Mouse (Mus musculus) heart, embryonic 15.5 days (tissue): ENCODE measurements around the gene Fbxo9. TPM values are rescaled to one million over a fixed set of nuclear protein-coding genes. Genes with fewer than 3 reads are reported as not detected.
A peak's percentile ranks its signal among the peaks of the same experiment; 100 is the strongest.
"Not testable (repeated sequence)": the region's sequence is repeated elsewhere in the genome, so short reads cannot be mapped to it uniquely, and the experiment has no call there.

Experiments
- ATAC-seq: fragments of 200-750 bp; cut with Nextera tagmentation; replicated peaks from 2 replicates; pipeline ENCODE4 v1.8.0; 2017; ENCODE audit warnings: low read depth, moderate TSS enrichment; ENCODE audit not compliant: insufficient number of reproducible peaks, insufficient read depth, low FRiP score
- H3K27ac ChIP-seq: fragments of 300-500 bp; sonication (generic); 2 replicates; pipeline ENCODE4 v1.5.1; 2015; ENCODE audit warnings: mild to moderate bottlenecking, inconsistent platforms
- H3K27me3 ChIP-seq: fragments of 300-500 bp; sonication (generic); 2 replicates; pipeline ENCODE4 v1.6.1; 2015; ENCODE audit warnings: inconsistent platforms
- H3K36me3 ChIP-seq: fragments of 300-500 bp; sonication (generic); 2 replicates; pipeline ENCODE4 v1.6.1; 2015; ENCODE audit warnings: mild to moderate bottlenecking, inconsistent platforms
- H3K4me1 ChIP-seq: fragments of 300-500 bp; sonication (generic); replicated peaks from 2 replicates; pipeline ENCODE4 v1.6.1; 2015; ENCODE audit warnings: inconsistent platforms
- H3K4me2 ChIP-seq: fragments of 300-500 bp; sonication (generic); 2 replicates; pipeline ENCODE4 v1.6.1; 2015; ENCODE audit warnings: inconsistent platforms, mild to moderate bottlenecking, moderate library complexity
- H3K4me3 ChIP-seq: fragments of 300-500 bp; sonication (generic); 2 replicates; pipeline ENCODE4 v1.5.1; 2015; ENCODE audit warnings: mild to moderate bottlenecking, inconsistent platforms
- H3K9ac ChIP-seq: fragments of 300-500 bp; sonication (generic); 2 replicates; pipeline ENCODE4 v1.6.1; 2015; ENCODE audit warnings: mild to moderate bottlenecking, inconsistent platforms
- H3K9me3 ChIP-seq: fragments of 300-500 bp; sonication (generic); replicated peaks from 2 replicates; pipeline ENCODE4 v1.6.1; 2016; ENCODE audit warnings: inconsistent platforms
- WGBS: fragments of 180-500 bp; shearing (Covaris S2); methylation state at CpG from one replicate; pipeline ENCODE4 v1.1.7; 2015; ENCODE audit warnings: mixed read lengths; 5-methylcytosine and 5-hydroxymethylcytosine counted together
- polyA plus RNA-seq: library from polyadenylated mRNA; unstranded; fragments of >200 nt; fragmentation: Nextera tagmentation; extraction: Ambion mirVana; gene quantifications from 2 replicates; pipeline ENCODE4 v1.2.1, GENCODE M21; 2015

The Fbxo9 gene
- polyA plus RNA-seq, result 42.4 and 48.6 TPM in 2 replicates

GRCm38 (mm10) chr9:78108796-78109239 is at the start of gene Fbxo9, which contains the start of gene Ick:
Gene Fbxo9 (minus strand): TSS chr9:78109065.
Gene Ick (plus strand): TSS chr9:78109192.
- peak within 1 kb of the TSS; percentile 91 for H3K4me3 ChIP-seq
- ATAC-seq, result peak; percentile 89
- 0% methylated on average over 20 of the region's 20 CpGs for WGBS
- H3K9ac ChIP-seq, result peak within 1 kb of the TSS; percentile 91
- peak within 1 kb of the TSS; percentile 83 for H3K4me2 ChIP-seq
- peaks cover 27% of the 10 kb centered on the region for H3K4me1 ChIP-seq
- no peaks in the 10 kb centered on the region for H3K36me3 ChIP-seq
- H3K9me3 ChIP-seq, result no peaks in the 10 kb centered on the region
- H3K27me3 ChIP-seq, result no peaks in the 10 kb centered on the region
- H3K27ac ChIP-seq, result peak within 1 kb of the TSS; percentile 96

GRCm38 (mm10) chr9:78157221-78157620 is 48.4 kb upstream of the Fbxo9 start:
- Histone ChIP-seq H3K27ac (no peak overlapping the region), H3K4me1 (peaks cover 11% of the 10 kb centered on the region), H3K36me3 (peaks cover 62% of the 10 kb centered on the region), H3K9ac (no peak overlapping the region), H3K4me2 (no peak overlapping the region), H3K4me3 (no peak overlapping the region), H3K27me3 (no peaks in the 10 kb centered on the region), H3K9me3 (no peaks in the 10 kb centered on the region)
- WGBS, result 87% methylated on average over 1 of the region's 1 CpGs
- no peak for ATAC-seq

- Histone ChIP-seq H3K36me3 (peaks cover 36% of the 10 kb centered on the region), H3K4me1 (peaks cover 7% of the 10 kb centered on the region), H3K9ac (no peak overlapping the region), H3K27me3 (no peaks in the 10 kb centered on the region), H3K9me3 (no peaks in the 10 kb centered on the region), H3K4me3 (no peak overlapping the region), H3K27ac (peak overlapping the region; percentile 66), H3K4me2 (no peak overlapping the region)
- no peak for ATAC-seq
- WGBS, result 48% methylated on average over 11 of the region's 11 CpGs
Measured at GRCm38 (mm10) chr9:78154211-78154977, 45.5 kb upstream of the Fbxo9 start.

- not testable (repeated sequence) for H3K27ac ChIP-seq, H3K4me3 ChIP-seq, H3K9ac ChIP-seq, H3K27me3 ChIP-seq, H3K4me2 ChIP-seq, H3K9me3 ChIP-seq, ATAC-seq
- peaks cover 19% of the 10 kb centered on the region; the same call in 1 of the 2 replicates for H3K36me3 ChIP-seq
- peaks cover 13% of the 10 kb centered on the region for H3K4me1 ChIP-seq
- 95% methylated on average over 2 of the region's 2 CpGs for WGBS
Measured at GRCm38 (mm10) chr9:78149770-78150169, 40.9 kb upstream of the Fbxo9 start.

GRCm38 (mm10) chr9:78148149-78148548 is 39.3 kb upstream of the Fbxo9 start:
- no peaks in the 10 kb centered on the region for H3K27me3 ChIP-seq
- no peak for ATAC-seq
- no peak overlapping the region for H3K4me3 ChIP-seq
- 76% methylated on average over 6 of the region's 6 CpGs for WGBS
- H3K27ac ChIP-seq, result no peak overlapping the region
- no peak overlapping the region for H3K9ac ChIP-seq
- H3K4me1 ChIP-seq, result peaks cover 14% of the 10 kb centered on the region
- H3K4me2 ChIP-seq, result no peak overlapping the region
- H3K9me3 ChIP-seq, result no peaks in the 10 kb centered on the region
- peaks cover 15% of the 10 kb centered on the region; the same call in 1 of the 2 replicates for H3K36me3 ChIP-seq

GRCm38 (mm10) chr9:78146627-78147026 is 37.8 kb upstream of the Fbxo9 start:
- peaks cover 14% of the 10 kb centered on the region for H3K4me1 ChIP-seq
- no peak overlapping the region for H3K4me3 ChIP-seq
- no peak overlapping the region for H3K9ac ChIP-seq
- no peak overlapping the region for H3K27ac ChIP-seq
- H3K9me3 ChIP-seq, result no peaks in the 10 kb centered on the region
- WGBS, result 83% methylated on average over 6 of the region's 6 CpGs
- no peaks in the 10 kb centered on the region for H3K27me3 ChIP-seq
- ATAC-seq, result no peak
- H3K4me2 ChIP-seq, result no peak overlapping the region
- peaks cover 22% of the 10 kb centered on the region for H3K36me3 ChIP-seq

GRCm38 (mm10) chr9:78146099-78146498 is 37.2 kb upstream of the Fbxo9 start:
- H3K27me3 ChIP-seq, result no peaks in the 10 kb centered on the region
- no peak overlapping the region for H3K4me2 ChIP-seq
- H3K4me1 ChIP-seq, result peaks cover 14% of the 10 kb centered on the region
- peaks cover 28% of the 10 kb centered on the region for H3K36me3 ChIP-seq
- 61% methylated on average over 4 of the region's 4 CpGs for WGBS
- no peak for ATAC-seq
- H3K9ac ChIP-seq, result no peak overlapping the region
- H3K4me3 ChIP-seq, result no peak overlapping the region
- no peaks in the 10 kb centered on the region for H3K9me3 ChIP-seq
- H3K27ac ChIP-seq, result no peak overlapping the region

- 47% methylated on average over 4 of the region's 4 CpGs for WGBS
- peaks cover 38% of the 10 kb centered on the region for H3K36me3 ChIP-seq
- no peaks in the 10 kb centered on the region for H3K9me3 ChIP-seq
Measured at GRCm38 (mm10) chr9:78139463-78139862, 30.6 kb upstream of the Fbxo9 start.

GRCm38 (mm10) chr9:78138044-78138676 is 29.3 kb upstream of the Fbxo9 start:
- no peaks in the 10 kb centered on the region for H3K27me3 ChIP-seq
- 90% methylated on average over 9 of the region's 9 CpGs for WGBS
- H3K9ac ChIP-seq, result no peak overlapping the region
- H3K27ac ChIP-seq, result no peak overlapping the region
- H3K4me1 ChIP-seq, result peaks cover 12% of the 10 kb centered on the region
- H3K4me2 ChIP-seq, result no peak overlapping the region
- peaks cover 39% of the 10 kb centered on the region for H3K36me3 ChIP-seq
- no peak overlapping the region for H3K4me3 ChIP-seq
- H3K9me3 ChIP-seq, result no peaks in the 10 kb centered on the region
- no peak for ATAC-seq

More at GRCm38 (mm10) chr9:78139463-78139862, 30.6 kb upstream of the Fbxo9 start:
- peak overlapping the region; percentile 87 for H3K27ac ChIP-seq
- H3K4me2 ChIP-seq, result peak overlapping the region; percentile 6; the same call in 1 of the 2 replicates
- no peaks in the 10 kb centered on the region for H3K27me3 ChIP-seq
- peaks cover 14% of the 10 kb centered on the region for H3K4me1 ChIP-seq
- no peak overlapping the region for H3K4me3 ChIP-seq
- no peak overlapping the region for H3K9ac ChIP-seq
- peak; percentile 82 for ATAC-seq

GRCm38 (mm10) chr9:78135658-78136057 is 26.8 kb upstream of the Fbxo9 start:
- ATAC-seq, result no peak
- Histone ChIP-seq H3K4me2 (no peak overlapping the region), H3K27ac (no peak overlapping the region), H3K27me3 (no peaks in the 10 kb centered on the region), H3K36me3 (peaks cover 33% of the 10 kb centered on the region), H3K9ac (no peak overlapping the region), H3K4me1 (peaks cover 12% of the 10 kb centered on the region), H3K4me3 (no peak overlapping the region), H3K9me3 (no peaks in the 10 kb centered on the region)
- WGBS, result 60% methylated on average over 7 of the region's 7 CpGs

GRCm38 (mm10) chr9:78126643-78127042 is 17.8 kb upstream of the Fbxo9 start:
- ATAC-seq, result no peak
- H3K27me3 ChIP-seq, result no peaks in the 10 kb centered on the region
- H3K4me1 ChIP-seq, result peaks cover 17% of the 10 kb centered on the region
- H3K9ac ChIP-seq, result no peak overlapping the region
- H3K9me3 ChIP-seq, result no peaks in the 10 kb centered on the region
- H3K4me3 ChIP-seq, result no peak overlapping the region
- H3K4me2 ChIP-seq, result no peak overlapping the region
- WGBS, result 79% methylated on average over 10 of the region's 10 CpGs
- no peak overlapping the region for H3K27ac ChIP-seq
- no peaks in the 10 kb centered on the region; the same call in 1 of the 2 replicates for H3K36me3 ChIP-seq
